Mouse (Mus musculus): ENCODE results near the gene Fgf2. TPM values are rescaled to one million over a fixed set of nuclear protein-coding genes. Genes with fewer than 3 reads are reported as not detected.
A peak's percentile ranks its signal among the peaks of the same experiment; 100 is the strongest.

Gene Fgf2
- total RNA-seq, 2 experiments from 2014 or later: 5.5 to 11.3 TPM

DNA sequence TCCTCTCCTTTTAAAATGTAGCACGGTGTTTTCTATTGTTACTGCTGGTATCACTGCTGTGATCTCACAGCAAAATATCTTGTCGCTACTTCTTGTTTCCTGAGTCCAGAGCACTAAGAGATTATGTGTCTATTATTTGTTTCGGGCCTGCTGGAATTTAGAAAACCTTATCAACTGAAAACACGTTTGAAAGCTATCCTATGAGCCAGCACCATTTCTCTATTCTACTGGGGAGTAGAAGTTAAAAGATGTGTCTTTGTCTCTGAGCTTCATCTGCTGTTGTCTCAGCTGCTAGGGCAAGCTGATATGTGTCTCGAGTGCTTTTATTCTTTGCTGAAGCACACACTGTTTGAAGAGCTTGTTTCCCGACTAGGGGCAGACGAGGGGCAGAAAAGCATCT lies 2.2 kb downstream of the Fgf2 start:
- intact Hi-C loops (cut with DNase I): loop anchor here (2.0 kb wide), 1 partner anchor 30 kb away; no protein-coding TSS in a partner anchor
- DNase-seq (ENCODE audit: low spot score): no peak

GRCm38 (mm10) chr3:37353951-37354481 lies 5.9 kb downstream of the Fgf2 start:
- intact Hi-C loops (cut with DNase I): no loop called here
- no peak for DNase-seq (ENCODE audit: low spot score)

GRCm38 (mm10) chr3:37354737-37355136 lies 6.6 kb downstream of the Fgf2 start:
- DNase-seq (ENCODE audit: low spot score): no peak
- intact Hi-C loops (cut with DNase I): no loop called here

- intact Hi-C loops (cut with DNase I): no loop called here
- no peak for DNase-seq (ENCODE audit: low spot score)
These were observed 12.6 kb downstream of the Fgf2 start for GRCm38 (mm10) chr3:37360729-37361128.

DNA sequence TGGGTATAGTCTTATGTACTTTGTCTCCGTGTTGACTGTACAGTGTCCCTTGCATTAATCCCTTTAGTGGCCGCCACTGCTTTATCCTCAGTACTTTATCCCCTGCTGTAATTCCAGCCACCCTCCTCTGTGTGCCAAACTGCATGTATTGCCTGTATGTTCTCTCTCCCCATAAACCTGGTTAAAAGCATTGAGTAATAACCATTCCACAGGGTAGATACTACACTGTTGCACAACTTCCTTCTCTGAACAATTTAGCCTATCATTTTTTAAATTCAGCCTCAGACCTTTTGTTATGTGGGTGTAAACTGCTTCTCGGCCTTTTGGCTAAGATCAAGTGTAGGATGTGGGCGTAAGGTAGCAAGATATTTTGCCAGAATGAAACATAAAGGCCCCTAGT lies 17.0 kb downstream of the Fgf2 start:
- intact Hi-C loops (cut with DNase I): no loop called here
- no peak for DNase-seq (ENCODE audit: low spot score)

- intact Hi-C loops (cut with DNase I): no loop called here
These were observed 17.8 kb downstream of the Fgf2 start for GRCm38 (mm10) chr3:37365976-37366375.

DNA sequence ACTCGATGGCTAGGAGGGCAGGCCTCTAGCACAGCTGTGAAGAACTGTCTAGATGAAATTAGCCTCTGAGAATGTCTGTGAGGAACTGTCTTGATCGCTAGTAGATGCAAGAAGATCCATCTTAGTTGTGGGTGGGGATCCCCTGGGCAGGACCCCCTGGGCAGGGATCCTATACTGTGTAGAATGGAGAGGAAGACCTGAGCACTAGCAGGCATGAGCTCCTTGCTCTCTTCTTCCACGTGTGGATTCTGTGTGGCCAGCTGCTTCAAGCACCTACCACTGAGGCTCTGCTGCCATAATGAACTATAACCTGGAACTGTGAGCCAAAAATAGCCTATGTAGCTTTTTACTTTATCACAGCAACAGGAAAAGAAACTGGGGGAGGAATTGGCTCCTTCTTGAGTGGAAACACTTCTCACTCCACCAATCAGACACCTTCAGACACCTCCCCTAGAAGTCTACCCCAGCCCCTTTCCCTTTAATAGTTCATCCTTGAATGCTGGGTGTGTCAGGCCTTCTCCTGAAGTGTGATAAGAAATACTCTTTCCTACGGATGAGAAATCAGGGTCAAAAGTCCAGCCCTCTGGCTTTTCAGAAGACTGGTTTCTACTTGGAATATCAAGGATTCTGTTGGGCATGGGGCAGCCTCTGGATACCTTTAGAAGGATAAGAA lies 18.4 kb downstream of the Fgf2 start:
- intact Hi-C loops (cut with DNase I): no loop called here
- no peak for DNase-seq (ENCODE audit: low spot score)

More at GRCm38 (mm10) chr3:37365976-37366375, 17.8 kb downstream of the Fgf2 start:
- DNase-seq (ENCODE audit: low spot score): no peak

DNA sequence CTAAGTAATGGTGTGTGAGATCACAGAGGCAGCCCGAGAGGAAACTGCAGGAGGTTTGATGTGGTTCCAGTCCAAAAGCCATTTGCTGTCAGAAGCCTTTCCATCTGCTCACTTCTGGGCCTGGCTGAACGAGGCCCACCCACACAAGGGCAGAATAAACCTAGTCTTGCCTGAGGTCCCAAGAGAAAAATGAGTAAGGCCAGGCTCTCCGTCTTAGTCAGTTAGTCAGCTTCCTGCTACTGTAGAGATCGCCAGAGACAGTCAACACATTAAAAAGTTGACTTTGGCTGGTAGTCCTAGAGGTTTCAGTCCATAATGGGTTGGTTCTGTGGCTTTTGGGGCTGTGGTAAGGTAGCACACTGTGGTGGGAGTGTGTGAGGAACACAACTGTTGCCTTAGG lies 22.3 kb downstream of the Fgf2 start:
- intact Hi-C loops (cut with DNase I): no loop called here
- DNase-seq (ENCODE audit: low spot score): no peak

- DNase-seq (ENCODE audit: low spot score): no peak
- intact Hi-C loops (cut with DNase I): no loop called here
These were observed 25.6 kb downstream of the Fgf2 start for GRCm38 (mm10) chr3:37373712-37374111.

- no peak for DNase-seq (ENCODE audit: low spot score)
- intact Hi-C loops (cut with DNase I): no loop called here
These were observed 29.8 kb downstream of the Fgf2 start for GRCm38 (mm10) chr3:37377926-37378325.

- intact Hi-C loops (cut with DNase I): no loop called here
These were observed 30.3 kb downstream of the Fgf2 start for GRCm38 (mm10) chr3:37378412-37378811.

GRCm38 (mm10) chr3:37379201-37379600 lies 31.1 kb downstream of the Fgf2 start:
- DNase-seq (ENCODE audit: low spot score): no peak
- intact Hi-C loops (cut with DNase I): no loop called here

More at GRCm38 (mm10) chr3:37378412-37378811, 30.3 kb downstream of the Fgf2 start:
- DNase-seq (ENCODE audit: low spot score): no peak

DNA sequence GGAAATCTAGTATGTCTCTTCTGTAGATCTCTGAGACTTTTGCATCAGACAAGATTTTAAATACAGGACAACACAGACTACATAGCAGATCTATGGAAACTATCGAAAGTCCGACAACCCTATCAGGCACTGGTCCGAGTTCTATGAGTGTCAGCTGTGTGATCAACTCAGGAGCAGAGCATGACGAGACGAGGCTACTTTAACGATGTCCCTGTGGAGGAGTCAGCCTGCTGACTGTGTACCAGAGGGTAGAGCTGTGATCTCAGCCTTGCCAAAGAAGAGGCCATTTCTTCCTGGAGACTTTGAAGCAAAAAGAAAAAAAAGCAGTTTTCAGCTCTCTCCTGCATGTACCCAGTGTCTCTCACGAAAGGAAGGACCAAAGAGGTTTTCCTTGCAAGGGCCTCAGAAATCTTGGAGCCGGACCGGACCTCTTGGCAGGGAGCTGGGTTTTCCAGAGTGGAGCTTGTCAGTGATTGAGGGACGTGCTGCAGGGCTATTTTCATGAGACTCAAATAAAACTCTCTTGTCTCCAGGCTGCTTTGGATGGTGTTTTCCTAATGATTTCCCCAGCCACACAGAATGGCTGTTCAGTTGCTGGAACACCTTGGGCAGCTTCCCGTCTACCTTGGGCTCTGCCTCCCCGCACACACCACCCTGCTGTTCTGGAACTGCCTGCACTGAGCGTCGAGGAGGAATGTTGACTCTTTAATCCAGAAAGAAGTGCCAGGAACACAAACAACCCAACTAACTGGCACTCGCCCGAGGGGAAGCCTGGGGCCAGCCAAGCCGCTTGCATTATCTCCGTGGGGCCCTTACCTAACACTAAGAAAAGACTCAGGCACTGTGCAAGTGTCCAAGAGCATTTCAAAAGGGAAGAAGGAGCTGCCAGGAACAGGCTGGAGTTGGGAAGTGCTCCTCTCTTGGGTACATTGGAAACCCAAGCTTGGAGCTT lies 32.1 kb downstream of the Fgf2 start:
- peak; percentile 75 for DNase-seq (ENCODE audit: low spot score)
- intact Hi-C loops (cut with DNase I): loop anchor here (2.0 kb wide), 1 partner anchor 29 kb away; no protein-coding TSS in a partner anchor

GRCm38 (mm10) chr3:37381457-37381856 lies 33.3 kb downstream of the Fgf2 start:
- intact Hi-C loops (cut with DNase I): loop anchor here (2.0 kb wide), 1 partner anchor 31 kb away; no protein-coding TSS in a partner anchor
- no peak for DNase-seq (ENCODE audit: low spot score)

GRCm38 (mm10) chr3:37383096-37383765 lies 35.1 kb downstream of the Fgf2 start:
- intact Hi-C loops (cut with DNase I): no loop called here
- no peak for DNase-seq (ENCODE audit: low spot score)

GRCm38 (mm10) chr3:37387310-37387709 lies 39.2 kb downstream of the Fgf2 start:
- DNase-seq (ENCODE audit: low spot score): no peak

DNA sequence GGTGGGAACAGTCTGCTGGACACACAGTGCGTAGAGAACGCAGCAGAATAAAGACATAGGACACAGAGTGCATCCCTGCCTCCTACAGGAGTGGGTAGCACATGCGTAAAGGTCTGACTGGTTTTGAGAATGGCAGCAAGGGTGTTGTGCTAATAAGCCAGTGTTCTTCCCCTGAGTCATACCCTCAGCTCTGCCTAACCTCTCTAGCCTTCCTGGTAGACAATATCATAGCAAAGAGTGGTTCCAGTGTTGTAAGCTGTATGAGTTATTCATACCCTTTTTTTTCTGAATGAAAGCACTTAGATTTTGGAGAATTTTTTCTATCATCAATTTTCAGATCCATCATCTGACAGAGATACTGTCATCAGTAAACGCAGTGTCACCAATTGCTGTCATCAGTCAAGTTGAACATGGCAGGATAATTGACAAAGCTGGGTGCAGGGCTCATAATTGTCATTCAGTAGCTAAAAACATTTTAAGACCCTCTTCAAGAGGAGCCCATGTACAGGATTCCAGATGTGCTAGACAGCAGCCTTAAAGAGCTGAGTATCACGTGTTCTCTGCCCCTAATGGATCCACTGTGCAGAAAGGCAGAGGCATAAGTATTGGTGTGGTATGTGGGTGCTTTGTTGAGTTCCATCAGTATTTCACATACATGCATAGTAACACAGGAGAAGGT lies 48.9 kb downstream of the Fgf2 start:
- intact Hi-C loops (cut with DNase I): no loop called here
- no peak for DNase-seq (ENCODE audit: low spot score)

More at GRCm38 (mm10) chr3:37387310-37387709, 39.2 kb downstream of the Fgf2 start:
- intact Hi-C loops (cut with DNase I): no loop called here

- no peak for DNase-seq (ENCODE audit: low spot score)
- intact Hi-C loops (cut with DNase I): loop anchor here (2.0 kb wide), 1 partner anchor 13 kb away; no protein-coding TSS in a partner anchor
These were observed 49.5 kb downstream of the Fgf2 start for GRCm38 (mm10) chr3:37397646-37398045.

DNA sequence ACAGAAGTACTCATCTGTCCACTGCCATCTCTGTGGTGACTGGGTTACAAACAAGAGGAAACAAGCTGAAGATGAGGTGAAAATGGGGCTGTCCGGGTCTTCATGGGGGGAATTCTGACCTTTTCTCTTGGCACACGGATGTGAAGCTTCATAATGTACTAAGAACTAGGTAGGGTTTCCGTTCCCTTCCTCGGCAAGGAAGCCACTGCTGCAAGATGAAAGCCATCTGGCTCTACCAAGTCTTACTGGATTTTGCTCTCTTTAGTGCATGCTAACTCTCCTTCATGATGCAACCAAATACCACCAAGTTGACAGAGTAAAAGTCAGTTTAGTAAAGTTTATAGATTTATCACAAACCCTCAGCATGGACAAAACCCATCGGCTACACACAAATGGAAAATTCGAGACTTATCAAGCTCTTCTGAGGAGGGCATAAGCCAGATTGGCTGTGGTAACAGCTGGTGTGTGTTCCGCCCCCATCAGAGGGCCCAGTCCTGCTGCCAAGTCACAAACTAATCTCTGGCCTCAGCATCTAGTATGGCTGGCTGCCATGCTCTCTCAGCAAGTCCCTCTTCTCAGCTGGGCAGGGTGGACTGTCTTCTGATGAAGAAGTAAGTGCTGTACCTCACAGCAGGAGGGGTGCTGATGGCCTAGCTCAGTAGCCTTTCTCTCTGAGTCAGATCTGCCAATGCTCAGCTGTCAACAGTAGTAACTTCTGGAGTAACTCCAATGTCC lies 50.7 kb downstream of the Fgf2 start:
- peak; percentile 79 for DNase-seq (ENCODE audit: low spot score)
- intact Hi-C loops (cut with DNase I): loop anchor here (2.0 kb wide), 1 partner anchor 14 kb away; no protein-coding TSS in a partner anchor
